Comparison of ENCODE assay signal across 8 mouse cellular contexts in the genomic region with DNA sequence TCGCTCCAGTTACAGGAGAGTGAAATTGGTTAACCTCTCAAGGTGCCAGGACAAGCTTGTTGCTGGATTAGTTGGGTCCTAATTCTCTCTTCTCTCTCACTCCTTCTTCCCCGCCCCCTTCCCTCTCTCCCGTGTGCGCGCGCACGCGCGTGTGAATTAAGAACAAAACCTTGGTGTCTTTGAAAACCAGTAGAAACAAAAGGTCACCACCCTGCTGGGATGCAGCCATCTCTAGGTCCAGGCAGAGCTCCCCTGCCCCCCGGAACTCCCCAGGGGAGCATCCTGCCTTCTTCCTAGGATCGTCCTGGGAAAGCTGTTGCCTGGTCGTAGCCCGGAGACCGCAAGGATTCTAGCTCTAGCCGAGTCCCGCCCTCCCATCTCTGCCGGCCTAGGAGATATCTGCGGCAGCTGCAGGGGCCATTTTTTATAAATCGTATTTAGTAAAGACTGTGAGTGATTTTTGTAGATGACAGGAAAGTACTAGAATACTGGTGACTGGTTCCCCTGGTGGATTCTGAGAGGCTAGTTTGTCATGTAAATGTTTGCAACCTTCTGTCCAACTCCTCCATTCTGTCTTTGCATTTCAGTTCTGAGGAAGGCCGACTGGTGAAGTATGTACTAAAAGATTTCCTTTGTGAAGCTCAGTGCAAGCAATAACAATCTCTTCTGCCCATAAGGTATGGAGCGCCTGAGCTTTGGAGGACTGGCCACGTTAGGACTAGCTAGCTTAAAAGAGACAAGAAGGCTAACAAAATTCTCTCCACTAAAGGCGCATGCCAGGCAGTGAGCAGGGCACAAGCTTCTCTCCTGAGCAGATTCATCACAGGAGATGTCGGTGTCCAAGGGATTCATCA.
A peak's percentile ranks its signal among the peaks of the same experiment; 100 is the strongest.
DNase-seq lines count a peak whose midpoint lies in the region; ATAC-seq and TF ChIP-seq lines count a peak whose summit lies in the region.

No protein-coding gene starts in this region.

- peaks cover 6% of the 10 kb centered on the region; the same call in 1 of the 2 replicates for H3K27me3 ChIP-seq in cerebellum, adult 2 months (ENCODE audit: control insufficient read depth, insufficient read depth, low read length)
- no peaks in the 10 kb centered on the region for H3K27me3 ChIP-seq in forebrain, postnatal 0 days (ENCODE audit: insufficient read depth, low read length)

- H3K4me2 ChIP-seq in forebrain, postnatal 0 days (ENCODE audit: low read depth): peak overlapping the region; percentile 64

- DNase-seq in cerebellum, adult 2 months: peak; percentile 8 to 24
- DNase-seq in cerebellum, adult 11 months: no peak
- peak; percentile 75 for DNase-seq in adrenal gland, postnatal 10 days
- DNase-seq in forebrain, postnatal 0 days: peak; percentile 80
- DNase-seq in heart, postnatal 4 days: peak; percentile 70
- DNase-seq in layer of hippocampus, adult 9-11 months: peak; percentile 48
- DNase-seq in retina, postnatal 7 days (ENCODE audit: low read depth, low spot score): peak; percentile 29

- H3K36me3 ChIP-seq in forebrain, postnatal 0 days (ENCODE audit: insufficient read depth): no peaks in the 10 kb centered on the region

- ATAC-seq in forebrain, postnatal 0 days: peak; percentile 55
- peak; percentile 23; the same call in 1 of the 2 replicates for ATAC-seq in megakaryocyte, adult 5-6 weeks (ENCODE audit: poor library complexity, severe bottlenecking)

- no peak for TF ChIP-seq POLR2A in cerebellum, adult 2 months (IDR thresholded peaks at IDR 0.05; ENCODE audit: borderline replicate concordance, insufficient read depth, low read length)

- H3K9ac ChIP-seq in forebrain, postnatal 0 days: peak overlapping the region; percentile 63

- no peak for TF ChIP-seq CTCF in cerebellum, adult 2 months (IDR thresholded peaks at IDR 0.05; ENCODE audit: borderline replicate concordance, insufficient read depth, low read depth, low read length)
- TF ChIP-seq CTCF in forebrain, postnatal 0 days (IDR thresholded peaks at IDR 0.05; ENCODE audit: low read depth): peak; percentile 28; the same call in 1 of the 2 replicates

- H3K4me1 ChIP-seq in cerebellum, adult 2 months (ENCODE audit: control insufficient read depth, insufficient read depth, low read length): no peaks in the 10 kb centered on the region
- peaks cover 35% of the 10 kb centered on the region for H3K4me1 ChIP-seq in forebrain, postnatal 0 days (ENCODE audit: insufficient read depth)

- WGBS in cerebellum, adult 2 months: 15% methylated on average over 24 of the region's 24 CpGs
- WGBS in forebrain, postnatal 0 days: 4% methylated on average over 24 of the region's 24 CpGs

- H3K4me3 ChIP-seq in cerebellum, adult 2 months (replicated peaks; ENCODE audit: insufficient read depth, low read depth, low read length): peak overlapping the region; percentile 26
- peak overlapping the region; percentile 34 for H3K4me3 ChIP-seq in forebrain, postnatal 0 days (ENCODE audit: low read depth, low read length)

- no peaks in the 10 kb centered on the region for H3K9me3 ChIP-seq in forebrain, postnatal 0 days (ENCODE audit: low read length)

- H3K27ac ChIP-seq in cerebellum, adult 2 months (ENCODE audit: insufficient read depth, low read length): no peak overlapping the region
- peak overlapping the region; percentile 71 for H3K27ac ChIP-seq in forebrain, postnatal 0 days (ENCODE audit: low read depth, low read length)
